Mouse (Mus musculus): Measurements from ENCODE around the gene Cyp11a1.

GRCm38 (mm10) chr9:58011552-58011951 is 5.3 kb downstream of the Cyp11a1 start:
- TF ChIP-seq POLR2A (IDR thresholded peaks at IDR 0.05; ENCODE audit: borderline replicate concordance, control insufficient read depth, low read depth, low read length) (no peak), CTCF (IDR thresholded peaks at IDR 0.05; ENCODE audit: control insufficient read depth, insufficient read depth, low read length) (no peak)
